Mouse (Mus musculus) thymus, adult 2 months (tissue): ENCODE data around the gene Ncam2.

Experiments
- CTCF ChIP-seq: fragments of 200-500 bp; IDR thresholded peaks from 2 replicates; pipeline ENCODE4 v1.5.1; 2012; ENCODE audit warnings: mild to moderate bottlenecking, control low read depth, low read length, moderate library complexity, borderline replicate concordance; ENCODE audit not compliant: control insufficient read depth, poor library complexity, insufficient read depth; ENCODE audit errors: extremely low read depth
- POLR2A ChIP-seq: fragments of 200-500 bp; IDR thresholded peaks from 2 replicates; pipeline ENCODE4 v1.6.1; 2012; ENCODE audit warnings: mild to moderate bottlenecking, low read length, control low read depth, moderate library complexity; ENCODE audit not compliant: control insufficient read depth, poor library complexity, insufficient read depth; ENCODE audit errors: extremely low read depth

GRCm38 (mm10) chr16:81452988-81453387 is 252.5 kb downstream of the Ncam2 start:
- TF ChIP-seq CTCF (no peak), POLR2A (no peak)
